In the genomic region with DNA sequence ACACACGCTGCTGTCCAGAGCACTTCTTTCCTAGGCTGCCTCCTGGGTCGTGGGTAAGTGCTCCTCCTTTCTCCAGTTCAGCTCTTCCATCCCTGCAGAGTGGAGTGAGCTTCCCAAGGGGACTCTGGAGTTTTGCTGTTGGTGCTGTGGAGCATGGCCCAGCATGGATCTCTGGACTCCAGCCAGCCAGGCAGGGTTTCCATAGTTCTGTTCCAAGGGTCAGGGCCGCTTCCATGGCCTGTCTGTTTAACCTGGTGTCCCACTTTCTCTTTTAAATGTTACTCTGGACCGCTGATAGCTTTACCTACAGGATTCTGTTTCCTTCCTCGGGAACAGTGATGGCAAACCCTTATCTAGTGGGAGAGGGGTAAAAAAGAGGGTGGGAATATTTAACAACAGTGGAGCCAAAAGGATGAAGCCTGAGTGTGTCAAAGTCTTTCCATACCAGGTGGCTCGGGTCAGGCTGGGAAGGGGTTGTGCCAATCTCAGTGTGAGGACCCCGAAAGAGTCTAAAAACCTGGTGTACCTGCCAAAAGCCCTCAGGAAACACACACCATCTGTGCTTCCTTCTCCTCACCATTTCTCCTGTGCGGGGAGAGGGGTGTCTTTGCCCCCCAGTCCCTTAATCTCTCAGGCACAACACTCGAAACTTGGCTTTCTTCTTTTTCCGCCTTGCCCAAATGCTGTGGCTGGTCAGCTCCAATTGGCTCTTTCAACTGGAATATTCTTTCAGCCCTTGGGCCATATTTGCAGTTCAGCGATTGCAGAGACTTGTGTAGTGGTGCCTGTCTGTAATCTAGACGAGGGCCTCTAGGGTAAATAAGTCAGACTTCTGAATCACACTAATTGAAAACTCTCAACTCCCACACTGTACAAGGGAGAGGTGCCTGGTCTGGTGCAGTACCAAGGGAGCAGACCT, we compare ENCODE assay signal across 17 mouse cellular contexts.
A peak's percentile ranks its signal among the peaks of the same experiment; 100 is the strongest.
DNase-seq lines count a peak whose midpoint lies in the region; ATAC-seq lines count a peak whose summit lies in the region.
"Had no signal": no experiment of that assay in that cellular context is flagged by ENCODE, and none has a peak within 500 bp of the region (broad histone marks: within the 10 kb centered on the region; RNA-seq: fewer than 3 reads in every experiment).

No protein-coding gene starts in this region.

- no peak for ATAC-seq in cerebellum, adult (ENCODE audit: insufficient number of reproducible peaks, low FRiP score, low TSS enrichment)
- ATAC-seq in liver, embryonic 16.5 days (ENCODE audit: low read depth), result peak; percentile 59
- ATAC-seq: forebrain, postnatal 0 days; intestine, embryonic 15.5 days had no signal

- WGBS in liver, embryonic 16.5 days (ENCODE audit: insufficient replicate concordance), result 51% methylated on average over 12 of the region's 12 CpGs

- no peaks in the 10 kb centered on the region for H3K36me3 ChIP-seq in liver, embryonic 16.5 days (ENCODE audit: control insufficient read depth, insufficient read depth)
- H3K36me3 ChIP-seq: intestine, embryonic 15.5 days; midbrain, embryonic 12.5 days had no signal

- intact Hi-C loops in left cerebral cortex, postnatal 4 days (cut with DNase I), result no loop called here

- no peak overlapping the region for H3K9ac ChIP-seq in liver, embryonic 16.5 days (ENCODE audit: low read depth, low read length)
- H3K9ac ChIP-seq: forebrain, postnatal 0 days; intestine, embryonic 15.5 days; midbrain, embryonic 12.5 days had no signal

- peak; percentile 77 to 85 for DNase-seq in cerebellum, postnatal 14 days
- peak; percentile 66 for DNase-seq in left cerebral cortex, postnatal 4 days
- no peak for DNase-seq in left cerebral cortex, adult 11 months (ENCODE audit: low spot score)
- DNase-seq in kidney, adult 9 months, result peak; percentile 61
- no peak for DNase-seq in thymus, postnatal 14 days
- DNase-seq in layer of hippocampus, adult 8-10 months (ENCODE audit: low spot score in 2 of 2), result no peak
- DNase-seq: forebrain, postnatal 0 days; gastrocnemius, adult 2 months; heart, adult 11 months; lung, adult 18-20 months; lung, postnatal 36 days; right cerebral cortex, postnatal 25 days; thymus, adult 18-20 months had no signal

- no peaks in the 10 kb centered on the region for H3K9me3 ChIP-seq in liver, embryonic 16.5 days (replicated peaks; ENCODE audit: control insufficient read depth, low read length)
- H3K9me3 ChIP-seq: intestine, embryonic 15.5 days; midbrain, embryonic 12.5 days had no signal

- no peaks in the 10 kb centered on the region for H3K27me3 ChIP-seq in liver, embryonic 16.5 days (ENCODE audit: control insufficient read depth, insufficient read depth, low read depth, low read length)
- H3K27me3 ChIP-seq: intestine, embryonic 15.5 days; midbrain, embryonic 12.5 days had no signal

- H3K4me2 ChIP-seq in liver, embryonic 16.5 days (ENCODE audit: low read depth, low read length), result no peak overlapping the region
- H3K4me2 ChIP-seq: intestine, embryonic 15.5 days; midbrain, embryonic 12.5 days had no signal

- H3K4me3 ChIP-seq in liver, embryonic 16.5 days (ENCODE audit: low read depth, low read length), result no peak overlapping the region
- H3K4me3 ChIP-seq: gastrocnemius, adult 2 months; intestine, embryonic 15.5 days; midbrain, embryonic 12.5 days had no signal

- no peak overlapping the region for H3K27ac ChIP-seq in liver, embryonic 16.5 days (ENCODE audit: low read length)
- H3K27ac ChIP-seq: gastrocnemius, adult 2 months; intestine, embryonic 15.5 days; midbrain, embryonic 12.5 days had no signal

- H3K4me1 ChIP-seq in liver, embryonic 16.5 days (ENCODE audit: control insufficient read depth, low read depth, low read length), result no peaks in the 10 kb centered on the region
- H3K4me1 ChIP-seq: intestine, embryonic 15.5 days; midbrain, embryonic 12.5 days had no signal

Comparison
In these comparisons a context has a peak if more than half of its experiments do, and no peak if none do; other contexts are left out.
1. DNase-seq: peak in cerebellum, postnatal 14 days (2 of 2), left cerebral cortex, postnatal 4 days (single experiment) and kidney, adult 9 months (single experiment); none in left cerebral cortex, adult 11 months (single experiment), thymus, postnatal 14 days (single experiment) and layer of hippocampus, adult 8-10 months (0 of 2).